Mouse (Mus musculus): ENCODE measurements at regions not wholly inside any gene's neighbourhood (a gene's known extent, or its start where the extent isn't known, plus 50 kb on each side); places are given as distances from the start of the nearest gene placed in this dataset.

DNA sequence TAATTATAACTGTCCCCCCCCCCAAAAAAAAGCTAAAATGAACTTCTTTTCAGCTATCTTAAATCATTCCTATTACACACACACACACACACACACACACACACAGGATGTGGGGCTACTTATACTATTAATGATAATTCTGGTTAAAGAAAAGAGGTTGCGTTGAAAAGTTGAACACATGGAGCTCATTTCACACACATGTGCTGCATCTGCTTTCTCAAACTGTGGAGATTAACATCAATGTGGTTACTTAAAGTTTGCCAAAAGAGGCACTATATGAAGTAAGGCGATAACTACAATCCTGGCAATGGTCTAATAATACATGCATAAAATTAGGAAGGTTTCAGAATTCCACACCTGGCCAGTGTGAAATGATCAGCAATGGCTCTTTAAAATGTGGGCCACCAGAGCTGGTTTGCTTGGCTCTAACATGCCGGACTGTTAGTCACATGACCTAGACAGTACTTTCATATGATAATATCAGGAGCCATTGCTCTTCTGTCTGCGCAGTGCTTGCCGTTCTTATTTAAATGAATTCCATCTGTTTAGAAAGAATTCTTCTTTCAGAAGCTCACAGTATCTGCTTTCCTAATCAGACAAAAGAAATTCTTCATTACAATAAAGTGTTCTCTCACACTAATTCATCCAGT is 598.4 kb upstream of the Fam92a start:
- in situ Hi-C loops (cut with MseI, MboI) = no loop called here

DNA sequence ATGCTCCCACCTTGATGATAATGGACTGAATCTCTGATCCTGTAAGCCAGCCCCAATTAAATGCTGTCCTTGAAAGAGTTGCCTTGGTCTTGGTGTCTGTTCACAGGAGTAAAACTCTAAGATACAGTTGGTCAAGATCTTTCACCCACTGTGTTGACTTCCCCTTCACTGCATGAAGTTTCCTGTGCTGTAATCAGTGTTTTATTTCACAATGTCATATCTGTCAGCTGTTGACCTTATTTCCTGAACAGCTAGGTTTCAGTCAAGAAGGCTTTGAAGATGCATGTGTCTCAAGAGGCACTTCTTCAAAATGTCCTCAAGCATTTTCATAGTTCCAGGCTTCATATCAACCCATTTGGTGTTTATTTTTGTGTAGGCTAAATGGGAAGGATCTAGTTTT is 597.3 kb upstream of the Fam92a start:
- in situ Hi-C loops (cut with MseI, MboI) = no loop called here

DNA sequence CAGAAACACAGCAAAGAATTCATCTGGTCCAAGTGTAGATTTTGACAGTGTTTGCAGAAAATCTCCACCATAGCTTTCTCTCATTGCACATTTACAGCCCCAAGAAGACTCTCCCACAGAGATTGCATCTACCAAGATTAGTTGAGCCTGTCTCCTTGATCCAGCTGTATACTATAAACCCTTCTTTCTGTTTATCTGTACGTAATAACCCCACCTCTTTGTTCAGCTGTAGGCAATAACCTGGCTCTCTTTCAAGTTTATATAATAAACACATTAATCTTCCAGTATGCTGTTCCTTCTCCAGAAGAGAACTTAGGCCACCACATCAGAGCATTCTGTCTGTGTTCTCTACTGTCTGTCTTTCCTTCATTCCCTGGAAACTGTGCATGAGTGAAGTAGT is 594.9 kb upstream of the Fam92a start:
- in situ Hi-C loops (cut with MseI, MboI) = no loop called here

DNA sequence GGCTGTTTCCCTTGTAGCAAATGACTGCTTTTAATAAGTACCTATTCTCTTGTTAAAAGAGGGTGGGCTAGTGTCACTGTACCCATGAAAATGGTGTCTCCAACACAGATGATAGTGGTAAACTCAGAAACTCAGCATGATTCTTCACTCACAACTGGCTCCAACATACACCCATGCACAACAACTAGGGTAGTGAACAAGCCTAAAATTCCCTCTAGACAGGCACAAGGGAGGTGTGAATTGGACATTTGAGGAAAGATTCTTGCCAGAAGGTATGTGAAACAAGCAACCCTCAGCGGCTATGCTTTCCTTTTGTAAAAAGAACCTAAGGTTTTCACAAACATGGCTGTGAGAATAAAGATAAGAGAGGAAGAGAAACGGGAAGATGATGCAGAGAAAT is 579.0 kb upstream of the Fam92a start:
- in situ Hi-C loops (cut with MseI, MboI) = no loop called here

DNA sequence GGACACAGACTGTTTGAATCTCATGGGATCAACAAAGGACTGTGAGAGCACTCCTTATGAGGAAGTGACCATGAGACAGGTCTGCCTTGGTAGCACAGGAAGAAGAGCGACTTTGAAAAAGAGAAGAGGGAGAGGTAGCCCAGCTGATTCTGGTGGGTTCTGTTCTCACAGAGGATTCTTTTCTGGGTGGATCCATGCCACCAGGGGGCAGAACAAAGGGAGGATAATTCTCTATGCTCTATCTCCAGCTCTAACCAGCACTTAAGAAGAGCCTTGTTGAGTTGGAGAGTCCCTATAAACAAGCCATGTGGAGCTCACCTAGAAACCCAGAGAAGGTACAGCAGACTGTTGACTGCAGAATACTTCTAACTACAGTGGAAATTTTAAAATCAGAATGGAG is 578.1 kb upstream of the Fam92a start:
- in situ Hi-C loops (cut with MseI, MboI) = no loop called here

DNA sequence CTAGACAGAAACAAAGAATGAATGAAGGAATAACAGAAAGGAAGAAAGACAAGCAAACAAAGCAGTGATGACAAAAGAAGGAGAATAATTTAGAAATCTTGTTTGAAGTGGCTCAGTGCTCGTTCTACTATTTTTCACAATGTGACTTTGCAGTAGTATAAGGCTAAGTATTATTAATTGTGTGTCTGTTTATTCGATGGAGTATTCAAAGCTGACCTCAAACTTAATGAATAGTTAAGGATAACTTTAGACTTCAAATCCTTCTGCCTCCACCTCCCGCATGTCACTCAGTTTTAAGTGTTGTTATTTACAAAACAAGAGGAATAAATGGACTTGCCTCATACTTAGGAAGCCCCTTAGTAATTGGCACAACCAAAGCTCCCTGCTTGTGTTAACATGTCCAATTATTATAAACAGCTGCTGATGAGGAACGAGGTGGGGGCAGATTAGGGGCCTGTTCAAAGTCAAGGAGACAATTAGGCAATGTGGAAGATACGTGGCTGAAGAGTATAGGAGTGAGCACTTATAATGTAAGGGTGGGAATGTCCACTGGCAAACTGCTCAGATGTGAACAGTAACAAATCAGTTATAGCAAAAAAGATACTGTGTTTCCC is 572.0 kb upstream of the Fam92a start:
- in situ Hi-C loops (cut with MseI, MboI) = no loop called here

DNA sequence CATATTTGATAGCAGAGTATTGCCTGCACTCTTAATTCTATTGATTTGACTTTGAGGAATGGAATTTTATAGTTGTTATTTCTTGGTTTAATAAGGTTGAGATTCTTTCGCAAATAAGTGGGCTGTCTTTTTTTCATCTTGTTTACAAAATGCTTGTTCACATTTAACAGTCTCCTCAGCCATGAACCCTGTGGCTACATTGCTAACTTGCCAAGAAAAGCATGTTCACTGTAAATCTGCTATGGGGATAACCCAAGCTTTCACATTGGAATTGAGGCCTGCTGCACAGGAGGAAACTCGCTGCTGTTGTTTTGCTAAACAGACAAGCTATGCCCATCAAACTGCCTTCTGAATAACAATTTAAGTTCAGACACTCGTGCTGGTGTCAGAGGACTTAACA is 564.6 kb upstream of the Fam92a start:
- in situ Hi-C loops (cut with MseI, MboI) = no loop called here

DNA sequence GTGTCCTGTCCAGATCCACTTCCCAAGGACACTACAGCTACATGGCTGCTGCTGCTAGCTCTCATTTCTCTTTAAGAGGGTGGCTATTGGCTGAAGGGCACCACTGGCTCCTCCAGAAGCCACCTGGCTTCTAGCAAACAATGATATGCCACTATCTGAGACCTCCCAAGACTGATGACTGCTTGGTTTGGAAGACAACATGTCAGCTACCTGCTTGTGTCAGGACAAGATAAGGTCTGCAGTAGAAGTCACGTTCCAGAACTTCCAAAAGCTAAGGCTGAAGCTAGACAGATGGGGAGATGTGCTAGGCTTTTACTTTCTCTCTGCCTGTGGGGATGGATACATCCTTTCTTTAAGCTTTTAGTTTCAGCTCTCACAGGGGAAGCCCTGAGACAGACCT is 528.4 kb upstream of the Fam92a start:
- in situ Hi-C loops (cut with MseI, MboI) = no loop called here

DNA sequence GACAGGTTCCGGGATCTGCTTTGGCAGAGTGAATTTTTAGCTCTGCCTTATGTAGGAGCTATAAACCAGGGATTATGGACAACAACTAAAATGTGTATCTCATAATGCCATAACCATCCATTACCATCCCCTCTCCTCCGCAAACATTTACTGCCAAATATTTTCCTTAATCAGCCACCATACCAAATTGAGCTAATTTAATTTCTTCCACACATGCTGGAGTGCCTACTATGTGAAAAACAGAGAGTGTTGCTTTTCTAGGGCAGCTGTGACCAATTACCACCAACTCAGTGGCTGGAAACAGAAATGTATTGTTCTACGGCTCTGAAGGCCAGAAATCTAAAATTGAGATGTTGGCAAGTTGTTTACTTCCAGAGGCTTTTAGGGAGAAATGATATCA is 506.0 kb upstream of the Fam92a start:
- in situ Hi-C loops (cut with MseI, MboI) = no loop called here

DNA sequence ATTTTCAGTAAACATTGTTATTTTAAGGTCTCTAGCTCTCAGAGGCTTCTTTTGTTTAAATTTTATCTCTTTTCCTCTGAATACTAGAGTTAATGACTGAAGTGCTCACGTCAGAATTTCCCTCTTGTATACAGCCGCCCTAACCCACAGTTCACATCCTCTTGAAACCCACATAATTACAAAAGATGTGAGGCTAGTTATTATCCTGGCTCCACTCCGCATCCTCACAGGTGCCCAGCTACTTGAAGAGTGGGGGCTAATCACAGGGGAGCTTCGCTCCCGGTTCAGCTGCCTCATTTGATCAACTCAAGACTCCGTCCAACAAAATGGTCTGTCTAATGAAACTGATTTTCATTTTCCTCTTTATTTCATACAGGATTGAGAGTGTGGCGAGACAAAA is 499.6 kb upstream of the Fam92a start:
- in situ Hi-C loops (cut with MseI, MboI) = no loop called here

DNA sequence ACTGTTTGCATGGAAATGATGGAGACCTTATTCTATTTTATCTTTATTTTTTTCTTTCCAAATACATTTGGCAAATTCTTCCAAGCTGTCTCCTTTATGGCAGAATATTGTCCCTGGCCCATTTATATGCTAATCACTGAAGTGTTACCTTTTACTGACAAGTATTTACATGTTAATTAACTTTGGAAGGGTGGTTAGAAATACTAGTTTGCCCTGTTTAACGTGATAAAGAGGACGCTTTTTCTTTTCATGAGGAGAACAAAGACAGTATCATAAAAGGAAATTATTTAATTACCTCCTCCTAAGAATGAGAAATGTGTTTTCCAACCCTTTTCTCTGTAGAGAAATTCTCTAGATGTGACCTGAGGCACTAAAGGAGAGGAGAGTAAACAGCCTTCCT is 491.4 kb upstream of the Fam92a start:
- in situ Hi-C loops (cut with MseI, MboI) = no loop called here

DNA sequence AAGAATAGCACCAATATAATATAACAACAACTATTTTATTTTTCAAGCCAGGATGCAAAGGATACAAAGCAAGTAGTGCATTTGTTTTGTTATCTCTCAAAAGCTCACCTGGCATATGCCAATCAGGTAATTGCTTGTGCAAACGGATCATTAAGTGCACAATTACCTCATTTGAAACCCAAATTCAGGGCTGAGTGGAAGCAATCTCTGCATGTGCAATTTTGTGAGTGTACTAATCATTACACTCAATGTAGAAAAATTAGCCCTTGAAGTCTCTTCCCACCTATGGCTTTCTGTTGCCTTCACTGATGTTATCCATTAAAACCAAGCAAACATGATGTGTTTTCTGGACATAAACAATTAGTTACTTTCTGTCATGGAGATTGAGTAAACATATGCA is 490.9 kb upstream of the Fam92a start:
- in situ Hi-C loops (cut with MseI, MboI) = no loop called here

DNA sequence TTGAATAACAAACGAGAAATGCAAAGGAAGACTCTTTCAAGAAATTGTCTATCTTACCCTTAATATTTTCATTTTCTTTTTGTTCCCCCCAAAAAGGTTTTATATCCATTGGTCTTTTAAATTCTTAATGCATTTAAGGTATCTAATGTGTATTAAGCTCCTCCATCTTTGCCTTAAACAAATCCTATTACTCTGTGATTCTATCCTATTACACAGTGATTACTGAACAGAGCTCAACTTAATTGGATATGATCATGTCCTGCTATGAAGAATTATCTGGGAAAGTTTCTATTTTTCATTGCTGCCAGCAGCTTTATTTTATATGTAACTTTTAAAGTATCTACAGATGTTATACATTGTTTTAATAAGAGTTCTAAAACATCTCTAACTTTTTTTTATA is 487.3 kb upstream of the Fam92a start:
- in situ Hi-C loops (cut with MseI, MboI) = no loop called here

DNA sequence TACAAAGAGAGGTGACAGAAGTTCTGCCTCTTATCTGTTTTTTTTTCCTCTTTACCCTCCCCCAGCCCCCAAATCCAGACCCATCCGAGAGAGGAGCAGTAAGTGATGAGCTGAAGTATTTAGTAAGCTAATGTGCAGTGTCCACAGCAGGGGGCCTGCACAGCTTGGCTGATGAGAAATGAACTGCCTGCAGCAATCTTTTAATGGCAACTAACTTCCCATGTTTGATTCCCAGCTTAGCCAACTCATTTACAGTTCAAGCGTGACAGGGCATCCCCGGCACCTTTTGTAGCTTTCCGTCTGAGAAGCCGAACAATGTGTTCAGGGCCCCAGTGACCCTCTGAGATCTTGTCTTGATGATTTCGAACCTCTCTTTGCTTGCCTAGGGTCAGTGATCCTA is 486.8 kb upstream of the Fam92a start:
- in situ Hi-C loops (cut with MseI, MboI) = no loop called here

DNA sequence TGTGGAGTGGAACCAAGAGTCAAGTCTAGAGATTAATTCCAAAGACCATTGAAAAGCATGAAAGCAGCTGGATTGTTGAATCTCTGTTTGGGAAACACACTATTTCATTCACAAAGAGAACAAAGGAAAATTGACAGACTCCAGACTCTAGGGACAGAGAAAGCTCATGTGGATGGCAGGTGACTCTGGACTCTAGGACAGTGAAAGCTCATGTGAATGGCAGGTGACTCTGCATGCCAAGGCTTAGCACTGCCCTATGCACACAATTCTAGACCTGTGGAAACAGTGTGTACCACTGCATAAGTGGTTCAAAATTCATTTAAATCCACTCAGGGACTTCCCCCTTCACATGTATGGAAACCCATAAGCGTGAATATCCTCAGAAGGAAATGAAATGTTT is 486.0 kb upstream of the Fam92a start:
- in situ Hi-C loops (cut with MseI, MboI) = no loop called here

DNA sequence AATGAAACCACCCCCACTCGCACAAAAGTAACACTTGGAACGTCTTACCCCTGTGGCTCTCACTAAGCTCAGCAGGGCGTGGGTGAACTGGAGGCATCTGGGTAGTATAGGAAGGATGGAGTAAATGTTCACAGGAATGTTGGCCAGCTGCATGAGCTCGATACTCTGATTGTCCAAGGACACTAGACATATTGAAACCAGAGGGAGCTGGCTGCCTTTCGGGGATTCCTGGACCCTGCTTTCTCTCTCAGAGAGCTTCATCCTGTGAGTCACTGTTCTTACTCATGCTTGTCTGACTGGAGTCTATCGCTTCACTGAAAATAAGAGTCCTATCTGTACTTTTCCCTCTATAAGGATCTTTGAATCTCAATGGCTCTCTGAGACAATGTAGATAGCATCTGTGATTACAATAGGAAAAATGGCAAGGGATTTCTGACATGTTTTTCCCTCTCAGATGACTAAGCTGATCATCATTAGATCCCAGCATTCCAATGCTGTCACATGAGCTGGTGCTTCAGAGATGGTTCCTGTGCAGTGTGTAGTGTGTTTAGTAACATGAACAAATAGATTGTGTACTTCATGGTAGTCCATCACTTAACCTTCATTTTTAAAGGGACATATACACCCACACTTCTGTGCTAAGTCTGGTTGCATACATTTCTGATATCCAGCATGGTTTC is 485.2 kb upstream of the Fam92a start:
- in situ Hi-C loops (cut with MseI, MboI) = no loop called here

DNA sequence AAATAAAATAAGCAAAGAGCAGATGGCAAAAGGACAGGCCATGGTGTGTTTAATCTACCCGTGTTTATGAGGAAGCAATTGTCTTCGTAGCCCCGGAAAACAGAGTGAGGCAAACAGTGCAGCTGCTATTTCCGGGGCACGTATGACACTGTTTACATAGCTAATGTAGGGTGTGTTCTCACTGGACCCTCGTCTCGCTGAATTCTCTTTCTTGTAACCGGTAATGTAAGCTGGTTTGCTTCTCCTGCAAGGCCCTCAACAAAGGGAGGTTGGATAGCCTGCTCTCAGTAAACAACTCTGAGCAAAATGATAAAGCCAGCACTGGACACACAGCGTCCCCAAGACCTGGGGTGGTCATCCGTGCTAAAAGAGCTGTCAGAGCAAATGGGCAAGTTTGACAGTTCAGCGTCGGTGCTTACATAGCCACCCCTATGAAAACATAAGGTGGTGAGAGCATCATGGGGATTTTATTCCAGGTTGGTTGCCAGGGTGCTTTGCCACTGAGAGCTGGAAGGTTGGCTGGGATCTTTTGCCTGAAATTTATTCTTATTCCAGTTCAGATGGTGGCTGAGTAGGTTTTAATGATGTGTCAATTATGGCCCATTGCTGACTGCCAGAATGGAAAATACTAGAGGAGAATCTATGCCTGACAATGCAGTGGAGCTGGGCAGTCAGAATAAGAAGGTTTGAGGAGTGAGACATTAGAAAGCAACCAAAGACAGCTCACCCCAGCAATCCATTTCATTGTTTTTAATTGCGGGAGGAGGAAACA is 483.8 kb upstream of the Fam92a start:
- in situ Hi-C loops (cut with MseI, MboI) = no loop called here

DNA sequence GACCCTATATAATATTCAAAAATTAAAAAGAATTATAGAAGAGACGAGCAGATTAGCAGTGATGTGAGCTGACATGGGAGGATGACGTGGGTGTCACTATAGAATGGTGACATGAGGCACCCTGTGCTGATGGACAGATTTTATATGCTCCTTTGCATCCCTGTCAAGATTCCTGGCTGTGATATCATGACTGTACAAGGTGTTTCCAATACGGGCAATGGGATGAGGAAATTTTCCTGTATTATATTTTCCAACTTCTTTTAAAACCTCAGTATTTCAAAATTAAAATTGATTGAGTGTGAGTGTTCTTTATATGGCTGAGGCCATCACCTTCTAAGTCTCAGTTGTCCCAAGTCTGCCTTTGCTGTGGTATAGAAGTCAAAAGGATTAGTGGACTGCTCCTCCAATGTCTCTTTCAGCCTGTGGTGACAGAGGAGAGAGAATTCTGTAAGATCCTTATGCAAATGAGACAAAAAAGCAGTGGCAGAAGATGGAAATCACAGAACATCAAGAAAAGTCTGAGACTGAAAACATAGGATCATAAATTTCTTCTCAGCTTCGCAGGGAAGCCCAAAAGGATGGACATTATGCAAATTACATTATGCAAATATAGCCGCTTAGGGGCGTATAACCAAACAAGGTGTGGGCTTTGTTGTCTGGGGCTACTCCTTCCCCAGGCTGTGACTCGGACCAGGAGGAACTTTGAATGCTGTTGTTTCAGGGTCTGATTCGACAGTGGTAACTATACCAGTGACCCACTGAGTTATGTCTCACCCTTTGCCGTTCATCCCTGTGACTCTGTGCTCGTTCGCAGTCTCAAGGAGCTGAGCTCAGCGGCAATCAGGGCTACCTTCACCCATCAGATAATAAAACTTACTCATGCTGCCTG is 483.0 kb upstream of the Fam92a start:
- in situ Hi-C loops (cut with MseI, MboI) = no loop called here

DNA sequence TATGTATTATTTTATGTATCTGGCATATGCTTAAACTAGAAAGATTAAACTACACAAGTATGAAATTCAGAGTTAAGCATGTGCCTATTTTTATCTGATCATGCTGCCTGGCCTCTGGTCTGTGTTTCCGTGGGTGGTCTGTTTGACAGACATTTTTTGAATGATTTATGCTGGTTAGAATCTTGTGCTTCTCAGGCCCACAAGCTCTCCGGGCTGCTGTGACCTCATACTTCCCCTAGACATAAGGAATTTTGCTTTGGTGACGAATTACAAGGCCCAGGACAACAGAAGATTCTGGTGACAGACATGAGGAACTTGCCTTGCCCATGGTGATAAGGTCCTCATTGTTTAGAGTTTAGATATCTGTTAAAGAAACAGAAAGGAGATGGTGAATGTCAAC is 475.9 kb upstream of the Fam92a start:
- in situ Hi-C loops (cut with MseI, MboI) = no loop called here

DNA sequence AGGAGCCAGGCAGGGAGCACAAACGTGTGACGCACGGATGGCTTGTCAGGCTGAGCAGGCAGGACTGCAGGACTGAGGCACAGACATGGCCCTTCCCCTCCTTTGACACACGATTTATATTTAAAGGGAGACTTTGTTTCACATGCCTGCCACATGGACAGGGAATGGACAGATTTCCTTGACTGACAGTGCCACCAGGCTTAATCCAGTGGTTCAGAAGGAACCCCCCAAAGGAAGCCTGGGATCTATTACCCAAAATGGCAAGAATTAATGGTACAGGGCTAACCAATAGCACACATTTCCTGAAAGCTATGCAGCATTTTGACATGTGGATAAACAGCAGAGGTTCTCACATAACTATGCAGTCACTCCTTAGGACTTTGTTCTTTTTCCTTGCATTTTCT is 470.7 kb upstream of the Fam92a start:
- in situ Hi-C loops (cut with MseI, MboI) = no loop called here

DNA sequence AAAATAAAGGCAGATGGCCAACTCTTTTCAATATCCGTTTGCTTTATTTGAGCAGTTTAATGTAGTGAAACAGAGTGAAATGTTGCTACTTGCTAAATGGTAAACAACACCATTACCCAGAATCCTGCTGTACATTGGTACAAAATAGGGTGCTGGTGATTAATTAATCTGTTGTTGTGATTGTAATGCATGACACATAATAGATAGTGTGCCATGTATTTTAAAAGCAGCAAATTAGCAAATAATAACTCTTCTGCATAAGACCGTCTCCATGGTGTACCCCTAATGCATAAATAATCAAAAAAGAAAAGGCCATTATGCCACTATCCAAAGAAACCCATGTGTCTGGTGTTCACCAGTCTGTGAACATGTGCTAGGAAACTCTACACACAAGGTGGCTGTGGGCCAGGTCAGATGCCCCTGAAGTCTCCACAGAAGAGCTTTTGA is 457.6 kb upstream of the Fam92a start:
- in situ Hi-C loops (cut with MseI, MboI) = no loop called here

Data from mouse trophoblast stem cell (cell line).